ENCODE assay signal across 11 mouse cellular contexts in genomic region chr2:78718550-78718949, GRCm38 (mm10).
DNase-seq lines count a peak whose midpoint lies in the region; ATAC-seq and TF ChIP-seq lines count a peak whose summit lies in the region.
"Had no signal": no experiment of that assay in that cellular context is flagged by ENCODE, and none has a peak within 500 bp of the region (broad histone marks: within the 10 kb centered on the region; RNA-seq: fewer than 3 reads in every experiment).

No protein-coding gene starts in this region.

- no peak for DNase-seq in kidney, adult 18-20 months
- DNase-seq in brain, embryonic 14.5 days (ENCODE audit: low read depth): peak; percentile 52
- DNase-seq in embryo, embryonic 11.5 days (ENCODE audit: low read depth, low spot score): peak; percentile 20
- DNase-seq in kidney, adult 11 months: no peak
- DNase-seq in lung, postnatal 14 days: no peak
- DNase-seq: heart, adult 11 months; heart, postnatal 14 days; kidney, adult 8-10 months had no signal

- no peak overlapping the region for H3K4me3 ChIP-seq in kidney, embryonic 15.5 days (replicated peaks)
- peak overlapping the region; percentile 43; the same call in 1 of the 2 replicates for H3K4me3 ChIP-seq in liver, embryonic 16.5 days (ENCODE audit: low read depth, low read length)

- H3K27me3 ChIP-seq in kidney, embryonic 15.5 days: no peaks in the 10 kb centered on the region
- no peaks in the 10 kb centered on the region for H3K27me3 ChIP-seq in liver, embryonic 16.5 days (ENCODE audit: control insufficient read depth, insufficient read depth, low read depth, low read length)

- H3K9ac ChIP-seq in kidney, embryonic 15.5 days: no peak overlapping the region
- H3K9ac ChIP-seq in liver, embryonic 16.5 days (ENCODE audit: low read depth, low read length): peak overlapping the region; percentile 37; the same call in 1 of the 2 replicates

- H3K27ac ChIP-seq in kidney, embryonic 15.5 days: no peak overlapping the region
- H3K27ac ChIP-seq in liver, embryonic 16.5 days (ENCODE audit: low read length): peak overlapping the region; percentile 90

- no peaks in the 10 kb centered on the region for H3K36me3 ChIP-seq in kidney, embryonic 15.5 days
- H3K36me3 ChIP-seq in liver, embryonic 16.5 days (ENCODE audit: control insufficient read depth, insufficient read depth): no peaks in the 10 kb centered on the region

- no peak for TF ChIP-seq CTCF in brain, embryonic 14.5 days (IDR thresholded peaks at IDR 0.05; ENCODE audit: borderline replicate concordance, extremely low read depth, insufficient read depth, insufficient read length)

- no peaks in the 10 kb centered on the region for H3K9me3 ChIP-seq in kidney, embryonic 15.5 days (replicated peaks)
- no peaks in the 10 kb centered on the region for H3K9me3 ChIP-seq in liver, embryonic 16.5 days (replicated peaks; ENCODE audit: control insufficient read depth, low read length)

- TF ChIP-seq POLR2A in brain, embryonic 14.5 days (IDR thresholded peaks at IDR 0.05; ENCODE audit: borderline replicate concordance, extremely low read depth, insufficient read depth, insufficient read length, poor library complexity, severe bottlenecking): no peak

- WGBS in kidney, embryonic 15.5 days: 46% methylated on average over 1 of the region's 1 CpGs
- 42% methylated on average over 1 of the region's 1 CpGs for WGBS in liver, embryonic 16.5 days (ENCODE audit: insufficient replicate concordance)

- H3K4me2 ChIP-seq in kidney, embryonic 15.5 days: no peak overlapping the region
- peak overlapping the region; percentile 51 for H3K4me2 ChIP-seq in liver, embryonic 16.5 days (ENCODE audit: low read depth, low read length)

- H3K4me1 ChIP-seq in kidney, embryonic 15.5 days: no peaks in the 10 kb centered on the region
- H3K4me1 ChIP-seq in liver, embryonic 16.5 days (ENCODE audit: control insufficient read depth, low read depth, low read length): peaks cover 29% of the 10 kb centered on the region

- ATAC-seq in kidney, embryonic 15.5 days (replicated peaks; ENCODE audit: low FRiP score): peak; percentile 87; the same call in 1 of the 2 replicates
- ATAC-seq in liver, embryonic 16.5 days (ENCODE audit: low read depth): peak; percentile 87
- ATAC-seq in activated CD4-positive, CD25-positive, alpha-beta regulatory T cell, adult 4 months: no peak

Comparison
In these comparisons a context has a peak if more than half of its experiments do, and no peak if none do; other contexts are left out.
1. DNase-seq: peak in brain, embryonic 14.5 days (single experiment) and embryo, embryonic 11.5 days (single experiment); none in kidney, adult 18-20 months (single experiment), kidney, adult 11 months (single experiment) and lung, postnatal 14 days (single experiment).